Mouse (Mus musculus): ENCODE data around the gene Nemp1. TPM values are rescaled to one million over a fixed set of nuclear protein-coding genes. Genes with fewer than 3 reads are reported as not detected.
A peak's percentile ranks its signal among the peaks of the same experiment; 100 is the strongest.

The Nemp1 gene
- polyA plus RNA-seq, 1 experiment from 2014 or later: 10.9 TPM

- ATAC-seq (replicated peaks; ENCODE audit: low FRiP score): no peak
- H3K4me2 ChIP-seq: no peak overlapping the region
- H3K4me1 ChIP-seq: peaks cover 22% of the 10 kb centered on the region
- no peak overlapping the region for H3K9ac ChIP-seq
- H3K36me3 ChIP-seq: no peaks in the 10 kb centered on the region
- no peaks in the 10 kb centered on the region for H3K9me3 ChIP-seq (replicated peaks)
- no peaks in the 10 kb centered on the region for H3K27me3 ChIP-seq
- no peak overlapping the region for H3K27ac ChIP-seq
- H3K4me3 ChIP-seq (replicated peaks): no peak overlapping the region
- WGBS: 80% methylated on average over 6 of the region's 6 CpGs
Measured at GRCm38 (mm10) chr10:127712736-127713135, 46.0 kb downstream of the Nemp1 start.

GRCm38 (mm10) chr10:127721671-127722418, 55.1 kb downstream of the Nemp1 start:
- WGBS: 6% methylated on average over 20 of the region's 20 CpGs
- Histone ChIP-seq H3K9ac (peak overlapping the region; percentile 26; the same call in 1 of the 2 replicates), H3K4me2 (peak overlapping the region; percentile 52), H3K27me3 (peaks cover 22% of the 10 kb centered on the region; the same call in 1 of the 2 replicates), H3K4me3 (replicated peaks) (peak overlapping the region; percentile 18), H3K36me3 (no peaks in the 10 kb centered on the region), H3K4me1 (peaks cover 53% of the 10 kb centered on the region), H3K9me3 (replicated peaks) (no peaks in the 10 kb centered on the region), H3K27ac (peak overlapping the region; percentile 82)
- ATAC-seq (replicated peaks; ENCODE audit: low FRiP score): peak; percentile 74

GRCm38 (mm10) chr10:127724178-127724577, 57.5 kb downstream of the Nemp1 start, which contains the start of gene Tac2:
Gene Tac2 (plus strand): TSS chr10:127724478.
- 81% methylated on average over 3 of the region's 3 CpGs for WGBS
- Histone ChIP-seq H3K27ac (no peak within 1 kb of the TSS), H3K27me3 (peaks cover 31% of the 10 kb centered on the region), H3K4me2 (no peak within 1 kb of the TSS), H3K36me3 (no peaks in the 10 kb centered on the region), H3K9ac (no peak within 1 kb of the TSS), H3K9me3 (replicated peaks) (no peaks in the 10 kb centered on the region), H3K4me1 (peaks cover 34% of the 10 kb centered on the region), H3K4me3 (replicated peaks) (no peak within 1 kb of the TSS)
- no peak for ATAC-seq (replicated peaks; ENCODE audit: low FRiP score)

GRCm38 (mm10) chr10:127725136-127725535, 58.4 kb downstream of the Nemp1 start:
- Histone ChIP-seq H3K4me2 (no peak overlapping the region), H3K36me3 (no peaks in the 10 kb centered on the region), H3K27ac (no peak overlapping the region), H3K27me3 (peaks cover 31% of the 10 kb centered on the region), H3K9ac (no peak overlapping the region), H3K9me3 (replicated peaks) (no peaks in the 10 kb centered on the region), H3K4me1 (peaks cover 26% of the 10 kb centered on the region), H3K4me3 (replicated peaks) (no peak overlapping the region)
- no peak for ATAC-seq (replicated peaks; ENCODE audit: low FRiP score)
- 73% methylated on average over 4 of the region's 4 CpGs for WGBS

GRCm38 (mm10) chr10:127728437-127728836, 61.7 kb downstream of the Nemp1 start:
- Histone ChIP-seq H3K36me3 (no peaks in the 10 kb centered on the region), H3K27ac (no peak overlapping the region), H3K27me3 (peaks cover 21% of the 10 kb centered on the region), H3K9me3 (replicated peaks) (no peaks in the 10 kb centered on the region), H3K4me3 (replicated peaks) (no peak overlapping the region), H3K4me2 (no peak overlapping the region), H3K4me1 (peaks cover 11% of the 10 kb centered on the region), H3K9ac (no peak overlapping the region)
- WGBS: 76% methylated on average over 8 of the region's 8 CpGs
- no peak for ATAC-seq (replicated peaks; ENCODE audit: low FRiP score)

- Histone ChIP-seq H3K4me1 (peaks cover 19% of the 10 kb centered on the region), H3K27ac (no peak overlapping the region), H3K4me2 (no peak overlapping the region), H3K36me3 (no peaks in the 10 kb centered on the region), H3K27me3 (peaks cover 21% of the 10 kb centered on the region), H3K9me3 (replicated peaks) (no peaks in the 10 kb centered on the region), H3K9ac (no peak overlapping the region), H3K4me3 (replicated peaks) (no peak overlapping the region)
- no peak for ATAC-seq (replicated peaks; ENCODE audit: low FRiP score)
- WGBS: 67% methylated on average over 11 of the region's 11 CpGs
Measured at GRCm38 (mm10) chr10:127730285-127730932, 63.7 kb downstream of the Nemp1 start.

- H3K27me3 ChIP-seq: peaks cover 17% of the 10 kb centered on the region
- peaks cover 19% of the 10 kb centered on the region for H3K4me1 ChIP-seq
- H3K9ac ChIP-seq: no peak overlapping the region
- 29% methylated on average over 9 of the region's 9 CpGs for WGBS
- H3K36me3 ChIP-seq: no peaks in the 10 kb centered on the region
- no peaks in the 10 kb centered on the region for H3K9me3 ChIP-seq (replicated peaks)
- no peak overlapping the region for H3K4me3 ChIP-seq (replicated peaks)
- H3K4me2 ChIP-seq: 0 out of 2 replicates have a peak overlapping the region, but pooled peaks have one; percentile 1
- ATAC-seq (replicated peaks; ENCODE audit: low FRiP score): no peak
- no peak overlapping the region for H3K27ac ChIP-seq
Measured at GRCm38 (mm10) chr10:127730933-127731310, 64.2 kb downstream of the Nemp1 start.

- Histone ChIP-seq H3K4me3 (replicated peaks) (no peak overlapping the region), H3K27ac (no peak overlapping the region), H3K4me1 (peaks cover 23% of the 10 kb centered on the region), H3K9ac (no peak overlapping the region), H3K36me3 (no peaks in the 10 kb centered on the region), H3K4me2 (0 out of 2 replicates have a peak overlapping the region, but pooled peaks have one; percentile 1), H3K27me3 (peaks cover 16% of the 10 kb centered on the region), H3K9me3 (replicated peaks) (no peaks in the 10 kb centered on the region)
- 18% methylated on average over 5 of the region's 5 CpGs for WGBS
- no peak for ATAC-seq (replicated peaks; ENCODE audit: low FRiP score)
Measured at GRCm38 (mm10) chr10:127731397-127731796, 64.7 kb downstream of the Nemp1 start.

GRCm38 (mm10) chr10:127734434-127734833, 67.7 kb downstream of the Nemp1 start:
- no peaks in the 10 kb centered on the region for H3K36me3 ChIP-seq
- H3K9ac ChIP-seq: no peak overlapping the region
- no peaks in the 10 kb centered on the region for H3K9me3 ChIP-seq (replicated peaks)
- no peak overlapping the region for H3K4me3 ChIP-seq (replicated peaks)
- no peak for ATAC-seq (replicated peaks; ENCODE audit: low FRiP score)
- no peak overlapping the region for H3K27ac ChIP-seq
- H3K4me1 ChIP-seq: peaks cover 38% of the 10 kb centered on the region
- peaks cover 6% of the 10 kb centered on the region; the same call in 1 of the 2 replicates for H3K27me3 ChIP-seq
- no peak overlapping the region for H3K4me2 ChIP-seq
- 37% methylated on average over 5 of the region's 5 CpGs for WGBS

- no peak overlapping the region for H3K4me3 ChIP-seq (replicated peaks)
- H3K9ac ChIP-seq: no peak overlapping the region
- no peak for ATAC-seq (replicated peaks; ENCODE audit: low FRiP score)
- peaks cover 45% of the 10 kb centered on the region for H3K4me1 ChIP-seq
- H3K4me2 ChIP-seq: no peak overlapping the region
- no peaks in the 10 kb centered on the region for H3K27me3 ChIP-seq
- H3K36me3 ChIP-seq: no peaks in the 10 kb centered on the region; the same call in 1 of the 2 replicates
- no peaks in the 10 kb centered on the region for H3K9me3 ChIP-seq (replicated peaks)
- 0 out of 2 replicates have a peak overlapping the region, but pooled peaks have one; percentile 15 for H3K27ac ChIP-seq
- WGBS: 64% methylated on average over 2 of the region's 2 CpGs
Measured at GRCm38 (mm10) chr10:127736266-127736665, 69.6 kb downstream of the Nemp1 start.

GRCm38 (mm10) chr10:127736916-127737315, 70.2 kb downstream of the Nemp1 start:
- H3K4me2 ChIP-seq: no peak overlapping the region
- WGBS: 70% methylated on average over 4 of the region's 4 CpGs
- peaks cover 6% of the 10 kb centered on the region for H3K36me3 ChIP-seq
- no peak for ATAC-seq (replicated peaks; ENCODE audit: low FRiP score)
- peaks cover 43% of the 10 kb centered on the region for H3K4me1 ChIP-seq
- H3K9ac ChIP-seq: no peak overlapping the region
- H3K4me3 ChIP-seq (replicated peaks): no peak overlapping the region
- no peaks in the 10 kb centered on the region for H3K27me3 ChIP-seq
- no peaks in the 10 kb centered on the region for H3K9me3 ChIP-seq (replicated peaks)
- no peak overlapping the region for H3K27ac ChIP-seq

GRCm38 (mm10) chr10:127737552-127737951, 70.9 kb downstream of the Nemp1 start:
- Histone ChIP-seq H3K27ac (no peak overlapping the region), H3K4me3 (replicated peaks) (no peak overlapping the region), H3K27me3 (no peaks in the 10 kb centered on the region), H3K9me3 (replicated peaks) (no peaks in the 10 kb centered on the region), H3K4me1 (peaks cover 43% of the 10 kb centered on the region), H3K36me3 (peaks cover 13% of the 10 kb centered on the region), H3K9ac (no peak overlapping the region), H3K4me2 (no peak overlapping the region)
- no peak for ATAC-seq (replicated peaks; ENCODE audit: low FRiP score)
- WGBS: 35% methylated on average over 2 of the region's 2 CpGs
